Mouse (Mus musculus) cerebral cortex, adult 2 months (tissue): Measurements from ENCODE around the gene Insl5.

Source experiments
- WGBS: fragments of 180-500 bp; shearing (Covaris S2); methylation state at CpG from one replicate; pipeline ENCODE4 v1.1.7; 2018; 5-methylcytosine and 5-hydroxymethylcytosine counted together

Insl5 gene

GRCm38 (mm10) chr4:102990016-102990415 lies 36.6 kb downstream of the Insl5 start:
- WGBS = 92% methylated on average over 4 of the region's 4 CpGs

DNA sequence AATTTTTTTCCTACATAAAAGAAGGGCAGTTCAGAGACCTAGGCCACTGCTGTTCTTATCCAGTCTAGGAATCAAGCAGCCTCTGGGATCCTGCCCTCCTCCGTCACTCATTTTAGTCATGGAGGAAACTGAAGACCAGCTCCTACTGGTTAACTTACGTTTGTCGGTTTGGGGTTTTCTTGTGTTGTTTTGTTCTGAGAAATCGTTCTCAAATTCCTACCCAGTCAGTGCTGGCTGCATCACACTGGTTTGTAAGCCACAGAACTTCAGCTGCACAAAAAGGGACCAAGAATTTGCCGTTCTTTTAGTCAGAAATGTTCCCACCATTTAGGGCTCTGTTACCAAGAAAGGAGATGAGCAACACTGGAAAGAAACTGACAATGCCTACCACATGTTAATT lies 37.3 kb downstream of the Insl5 start:
- WGBS = 85% methylated on average over 5 of the region's 5 CpGs

- 85% methylated on average over 6 of the region's 6 CpGs for WGBS
Measured at GRCm38 (mm10) chr4:102988526-102988925, 38.1 kb downstream of the Insl5 start.

- WGBS = 73% methylated on average over 2 of the region's 2 CpGs
Measured at GRCm38 (mm10) chr4:102987756-102988155, 38.9 kb downstream of the Insl5 start.

DNA sequence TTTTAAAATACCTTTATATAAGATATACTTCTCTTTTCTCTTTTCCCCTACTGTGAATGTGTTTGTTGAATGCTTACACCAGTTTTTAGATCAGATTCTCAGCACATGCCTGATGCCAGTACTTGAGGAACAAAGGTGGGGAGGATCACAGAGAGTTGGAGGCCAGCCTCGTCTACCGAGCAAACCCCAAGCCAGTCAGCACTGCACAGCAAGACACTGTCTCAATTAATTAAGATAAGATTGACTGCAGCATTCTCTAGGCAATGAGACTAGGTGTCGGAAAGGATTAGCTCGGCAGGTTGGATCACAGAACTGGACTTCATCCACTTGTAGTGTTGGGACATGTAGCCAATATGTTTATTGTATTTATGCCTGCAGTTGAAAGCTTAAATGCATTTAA lies 39.3 kb downstream of the Insl5 start:
- 64% methylated on average over 4 of the region's 4 CpGs for WGBS

DNA sequence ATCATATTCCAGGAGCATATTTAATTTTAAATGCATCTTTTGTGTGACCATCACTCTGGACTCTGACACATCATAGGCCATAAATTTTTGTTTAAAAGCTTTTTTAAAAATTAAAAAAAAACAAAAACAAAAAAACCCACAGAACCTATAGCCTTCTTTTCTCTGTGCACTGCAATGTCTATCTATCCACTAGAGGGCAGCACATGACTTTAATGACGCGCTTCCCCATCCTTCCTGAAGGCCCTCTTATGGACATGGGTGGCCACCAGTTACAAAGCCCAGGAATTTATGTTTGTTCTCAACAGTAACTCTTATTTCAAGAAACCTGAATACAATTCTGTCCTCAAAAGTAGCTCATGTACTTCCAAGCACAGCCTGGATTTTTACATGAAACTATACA lies 39.7 kb downstream of the Insl5 start:
- 2% methylated on average over 2 of the region's 2 CpGs for WGBS

DNA sequence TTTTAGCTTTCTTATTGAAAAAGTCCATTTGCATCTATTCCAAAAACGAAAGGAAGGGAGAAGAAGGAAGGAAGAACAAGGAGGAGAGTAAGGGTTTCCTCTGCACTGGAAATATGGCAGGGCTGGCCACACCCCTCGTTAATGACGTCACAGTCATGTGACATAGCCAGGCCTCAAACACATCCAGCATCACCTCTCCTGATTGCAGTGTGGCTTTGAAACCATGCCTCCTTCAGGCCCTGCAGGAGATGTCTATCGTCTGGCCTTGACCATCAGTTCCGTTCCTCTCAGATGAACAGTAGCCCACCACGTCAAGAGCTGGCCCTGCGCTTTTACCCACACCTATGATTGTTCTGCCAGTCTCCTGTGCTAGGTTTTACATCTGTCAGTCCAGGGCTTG lies 40.5 kb downstream of the Insl5 start:
- WGBS = 79% methylated on average over 7 of the region's 7 CpGs

DNA sequence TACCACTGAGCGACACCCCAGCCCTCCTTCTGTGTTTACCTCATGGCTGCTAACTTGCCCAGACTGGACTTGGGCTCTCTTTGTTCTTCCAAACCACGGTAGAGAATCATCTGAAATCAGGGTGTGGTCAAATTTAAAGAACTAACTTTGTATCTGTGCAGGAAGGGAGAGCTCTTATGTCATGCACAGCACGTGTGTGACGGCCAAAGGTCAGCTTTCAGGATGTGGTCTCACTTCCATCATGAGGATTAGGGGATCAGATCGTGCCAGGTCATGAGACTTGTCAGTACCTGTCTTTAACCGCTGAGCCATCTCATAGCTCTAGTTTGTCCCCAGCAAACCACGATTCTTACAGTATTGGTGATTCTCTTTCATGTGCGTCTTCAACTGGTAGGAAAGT lies 44.9 kb downstream of the Insl5 start:
- WGBS = 89% methylated on average over 8 of the region's 8 CpGs

DNA sequence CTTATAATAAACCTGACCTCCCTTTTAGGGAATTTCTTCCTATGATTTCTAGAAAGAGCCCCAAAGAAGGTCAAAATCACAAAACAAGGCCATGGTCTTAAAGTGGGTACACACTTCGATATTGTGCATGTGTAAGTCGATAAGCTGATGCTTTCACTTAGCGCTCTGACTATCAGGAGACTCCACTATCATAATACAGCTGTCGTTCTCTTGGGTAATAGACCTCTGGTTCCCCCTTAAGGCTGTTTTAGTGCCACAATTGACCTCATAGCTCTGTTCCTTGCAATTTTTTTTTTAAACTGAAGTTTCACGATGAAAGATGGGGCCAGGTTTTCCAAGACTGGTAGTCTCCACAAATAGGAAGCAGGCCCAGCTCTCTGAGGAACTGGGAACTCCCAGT lies 47.3 kb downstream of the Insl5 start:
- 62% methylated on average over 5 of the region's 5 CpGs for WGBS

GRCm38 (mm10) chr4:102978440-102978839 lies 48.2 kb downstream of the Insl5 start, which contains the start of gene Tctex1d1:
Tctex1d1 (plus strand) TSS chr4:102978606.
- WGBS = 4% methylated on average over 13 of the region's 13 CpGs

- 12% methylated on average over 16 of the region's 16 CpGs for WGBS
Measured at GRCm38 (mm10) chr4:102977778-102978321, 48.8 kb downstream of the Insl5 start.

- WGBS = 61% methylated on average over 12 of the region's 12 CpGs
Measured at GRCm38 (mm10) chr4:102976290-102977275, 50.1 kb downstream of the Insl5 start.

GRCm38 (mm10) chr4:102974172-102974571 lies 52.5 kb downstream of the Insl5 start:
- 69% methylated on average over 5 of the region's 5 CpGs for WGBS

DNA sequence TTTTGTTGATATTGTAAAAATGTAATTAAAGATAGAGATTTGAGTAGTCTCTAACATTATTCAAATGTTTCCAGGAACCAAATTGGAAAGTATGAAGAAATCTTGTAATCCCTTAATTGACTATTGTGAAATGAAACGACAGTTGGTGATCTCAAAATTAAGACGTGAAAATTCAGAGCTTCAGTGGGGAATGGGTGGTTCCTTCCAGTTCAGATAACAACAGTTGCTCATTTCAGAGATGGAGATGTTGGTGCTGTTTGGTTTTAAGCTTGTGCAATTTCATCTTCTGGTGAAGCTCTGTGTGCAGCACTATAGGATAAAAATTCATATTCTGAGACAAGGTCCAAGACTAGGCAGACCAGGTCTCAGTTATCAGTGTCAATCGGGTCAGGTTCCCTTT lies 54.6 kb downstream of the Insl5 start:
- WGBS = 77% methylated on average over 3 of the region's 3 CpGs

- WGBS = 71% methylated on average over 5 of the region's 5 CpGs
Measured at GRCm38 (mm10) chr4:102971159-102971558, 55.5 kb downstream of the Insl5 start.

DNA sequence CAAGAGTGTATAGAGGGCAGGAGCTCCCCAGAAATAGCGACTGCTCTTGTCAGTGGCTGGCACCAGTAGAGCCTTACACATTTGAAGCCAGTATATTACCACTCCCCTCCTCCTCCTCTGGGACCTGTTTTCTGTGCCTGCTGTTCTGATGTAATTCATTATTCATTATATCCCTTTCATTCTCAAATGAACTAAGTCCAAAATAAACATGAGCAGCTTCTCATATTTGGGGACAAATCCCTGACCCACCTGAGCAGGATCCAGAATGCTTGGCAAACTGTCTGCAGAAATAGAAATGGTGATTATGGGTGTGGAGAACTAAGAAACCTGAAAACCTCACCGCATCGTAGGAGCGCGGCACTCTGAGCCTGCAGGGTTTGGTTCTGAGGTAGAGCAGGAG lies 57.0 kb downstream of the Insl5 start:
- WGBS = 88% methylated on average over 5 of the region's 5 CpGs
